In the genomic region with DNA sequence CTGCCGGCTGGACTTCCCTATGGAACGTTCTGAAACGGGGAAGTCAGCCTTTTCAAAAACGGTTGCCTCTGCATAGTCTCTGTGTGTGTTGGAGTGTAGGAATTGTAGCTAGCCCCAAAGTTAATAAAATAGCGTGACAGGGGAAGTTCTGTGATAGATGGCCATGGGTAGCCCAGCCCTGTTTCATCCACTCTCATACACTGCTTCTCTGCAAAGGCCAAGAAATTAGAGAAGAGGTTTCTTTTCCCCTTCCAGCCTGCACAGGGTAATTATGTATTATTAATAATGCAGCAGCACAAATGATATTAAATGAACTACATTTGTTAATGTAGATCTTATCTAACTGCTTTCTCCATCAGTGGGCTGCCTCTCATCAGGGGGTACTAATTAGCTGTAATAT, we compare ENCODE assay signal across 16 mouse cellular contexts.
"Had no signal": no experiment of that assay in that cellular context is flagged by ENCODE, and none has a peak within 500 bp of the region (broad histone marks: within the 10 kb centered on the region; RNA-seq: fewer than 3 reads in every experiment).

No protein-coding gene starts in this region.

- H3K4me3 ChIP-seq: liver, embryonic 12.5 days; megakaryocyte, embryonic 14.5 days; midbrain, embryonic 15.5 days had no signal

- H3K9me3 ChIP-seq: liver, embryonic 12.5 days; midbrain, embryonic 15.5 days had no signal

- DNase-seq: kidney, adult 11 months; kidney, adult 9 months; kidney, postnatal 36 days; layer of hippocampus, adult 9-11 months; lung, postnatal 14 days; retina, postnatal 1 day; right cerebral cortex, postnatal 4 days; spleen, adult 18-20 months; thymus, postnatal 14 days had no signal

- H3K27me3 ChIP-seq: liver, embryonic 12.5 days; megakaryocyte, embryonic 14.5 days; midbrain, embryonic 15.5 days had no signal

- H3K36me3 ChIP-seq: liver, embryonic 12.5 days; midbrain, embryonic 15.5 days had no signal

- H3K27ac ChIP-seq: kidney, postnatal 0 days; liver, embryonic 12.5 days; macrophage; midbrain, embryonic 15.5 days had no signal

- H3K9ac ChIP-seq: liver, embryonic 12.5 days; lung, embryonic 14.5 days; midbrain, embryonic 15.5 days had no signal

- H3K4me1 ChIP-seq: liver, embryonic 12.5 days; megakaryocyte, embryonic 14.5 days; midbrain, embryonic 15.5 days had no signal

- H3K4me2 ChIP-seq: liver, embryonic 12.5 days; lung, embryonic 14.5 days; midbrain, embryonic 11.5 days; midbrain, embryonic 15.5 days had no signal

- ATAC-seq: liver, embryonic 12.5 days; midbrain, embryonic 15.5 days had no signal
